Mouse (Mus musculus) ES-Bruce4 (cell line): ENCODE measurements around the gene Ak7.

Experiments
- EP300 ChIP-seq: IDR thresholded peaks from 2 replicates; pipeline ENCODE4 v1.6.1; 2011; ENCODE audit warnings: low read depth, low read length; ENCODE audit not compliant: insufficient read depth
- POLR2A ChIP-seq: IDR thresholded peaks from one replicate; pipeline ENCODE4 v1.8.1; 2011; ENCODE audit warnings: low read length; ENCODE audit not compliant: insufficient read depth

GRCm38 (mm10) chr12:105813957-105814356 lies 108.2 kb downstream of the Ak7 start:
- TF ChIP-seq POLR2A, result no peak
- no peak for TF ChIP-seq EP300
